Mouse (Mus musculus) MEL (cell line): ENCODE results near the gene Sptbn1. TPM values are rescaled to one million over a fixed set of nuclear protein-coding genes. Genes with fewer than 3 reads are reported as not detected.
A peak's percentile ranks its signal among the peaks of the same experiment; 100 is the strongest.

ENCODE experiments used
- DNase-seq: peaks from one replicate; pipeline ENCODE4 v3.0.0; 2011; ENCODE audit warnings: low read depth, low spot score
- H3K27ac ChIP-seq: 2 replicates; pipeline ENCODE4 v1.5.1; 2012; ENCODE audit warnings: low read depth, mild to moderate bottlenecking, control low read depth, low read length, moderate library complexity; ENCODE audit not compliant: control insufficient read depth
- H3K27me3 ChIP-seq, 2 experiments: fragments of 150-350 bp in 1 of 2; sonication (generic) in 1 of 2; 2 replicates each; pipeline ENCODE4 v1.6.1; 2012; ENCODE audit warnings: low read length in 2 of 2, mild to moderate bottlenecking in 2 of 2, improper control_type of control experiment in 1 of 2, moderate library complexity in 1 of 2; ENCODE audit not compliant: insufficient read depth in 2 of 2, control insufficient read depth in 1 of 2
- H3K36me3 ChIP-seq, 2 experiments: 2 replicates each; pipeline ENCODE4 v1.6.1; 2012 to 2014; ENCODE audit warnings: low read length in 2 of 2, improper control_type of control experiment in 1 of 2, inconsistent platforms in 1 of 2, mild to moderate bottlenecking in 1 of 2; ENCODE audit not compliant: insufficient read depth in 2 of 2, control insufficient read depth in 1 of 2
- H3K4me1 ChIP-seq, 2 experiments: fragments of 150-350 bp in 1 of 2; sonication (generic) in 1 of 2; 2 replicates each; pipeline ENCODE4 v1.6.1; 2012; ENCODE audit warnings: low read length in 2 of 2, improper control_type of control experiment in 1 of 2, mild to moderate bottlenecking in 1 of 2; ENCODE audit not compliant: insufficient read depth in 2 of 2, control insufficient read depth in 1 of 2
- H3K4me3 ChIP-seq, 2 experiments: fragments of 150-350 bp in 1 of 2; sonication (generic) in 1 of 2; 2 replicates each; pipeline ENCODE4 v1.5.1; 2012; ENCODE audit warnings: low read depth in 2 of 2, low read length in 2 of 2, mild to moderate bottlenecking in 2 of 2, moderate library complexity in 2 of 2, control low read depth in 1 of 2, improper control_type of control experiment in 1 of 2; ENCODE audit not compliant: control insufficient read depth in 1 of 2, insufficient read depth in 1 of 2
- H3K79me2 ChIP-seq: 2 replicates; pipeline ENCODE4 v1.6.1; 2012; ENCODE audit warnings: mild to moderate bottlenecking, low read length, moderate library complexity; ENCODE audit not compliant: control insufficient read depth, poor library complexity, insufficient read depth
- H3K9ac ChIP-seq: 2 replicates; pipeline ENCODE4 v1.6.1; 2012; ENCODE audit warnings: low read depth, mild to moderate bottlenecking, control low read depth, low read length, moderate library complexity; ENCODE audit not compliant: control insufficient read depth, poor library complexity, severe bottlenecking
- H3K9me3 ChIP-seq: fragments of 150-350 bp; sonication (generic); replicated peaks from 2 replicates; pipeline ENCODE4 v1.6.1; 2012; ENCODE audit warnings: mild to moderate bottlenecking, low read length, improper control_type of control experiment, moderate library complexity; ENCODE audit not compliant: insufficient read depth
- CHD2 ChIP-seq: IDR thresholded peaks from 2 replicates; pipeline ENCODE4 v1.6.1; 2011; ENCODE audit warnings: low read length, improper control_type of control experiment
- CTCF ChIP-seq, 3 experiments: IDR thresholded peaks in 2 of 3; conservative IDR thresholded peaks in 1 of 3; 2 replicates each; pipeline ENCODE4 v1.5.1; 2011 to 2012; ENCODE audit warnings: low read length in 3 of 3, low read depth in 2 of 3, mild to moderate bottlenecking in 2 of 3, improper control_type of control experiment in 1 of 3, inconsistent platforms in 1 of 3, mixed read lengths in 1 of 3, moderate library complexity in 1 of 3; ENCODE audit not compliant: control insufficient read depth in 1 of 3, insufficient read depth in 1 of 3, poor library complexity in 1 of 3, severe bottlenecking in 1 of 3
- E2F4 ChIP-seq: IDR thresholded peaks from 2 replicates; pipeline ENCODE4 v1.6.1; 2011; ENCODE audit warnings: low read depth, low read length, improper control_type of control experiment, borderline replicate concordance
- ELF1 ChIP-seq: IDR thresholded peaks from 2 replicates; pipeline ENCODE4 v1.6.1; 2014; ENCODE audit warnings: low read depth, mild to moderate bottlenecking, inconsistent platforms, low read length, improper control_type of control experiment, moderate library complexity
- GATA1 ChIP-seq: IDR thresholded peaks from 2 replicates; pipeline ENCODE4 v1.6.1; 2011; ENCODE audit warnings: low read depth, low read length, improper control_type of control experiment
- HCFC1 ChIP-seq: IDR thresholded peaks from 2 replicates; pipeline ENCODE4 v1.6.1; 2012; ENCODE audit warnings: low read depth, mild to moderate bottlenecking, inconsistent platforms, low read length, improper control_type of control experiment, moderate library complexity
- JUND ChIP-seq: IDR thresholded peaks from 2 replicates; pipeline ENCODE4 v1.6.1; 2011; ENCODE audit warnings: low read depth, mild to moderate bottlenecking, improper control_type of control experiment, low read length
- KAT2A ChIP-seq: conservative IDR thresholded peaks from 2 replicates; pipeline ENCODE4 v1.6.1; 2012; ENCODE audit warnings: low read depth, low read length, improper control_type of control experiment, inconsistent platforms
- MAFK ChIP-seq: IDR thresholded peaks from 2 replicates; pipeline ENCODE4 v1.6.1; 2011; ENCODE audit warnings: low read depth, mild to moderate bottlenecking, low read length, improper control_type of control experiment, borderline replicate concordance
- MAX ChIP-seq: IDR thresholded peaks from 2 replicates; pipeline ENCODE4 v1.6.1; 2011; ENCODE audit warnings: low read length, improper control_type of control experiment
- MAZ ChIP-seq: IDR thresholded peaks from 2 replicates; pipeline ENCODE4 v1.6.1; 2012; ENCODE audit warnings: low read depth, mild to moderate bottlenecking, inconsistent platforms, low read length, improper control_type of control experiment
- MEF2A ChIP-seq: IDR thresholded peaks from 2 replicates; pipeline ENCODE4 v1.6.1; 2014; ENCODE audit warnings: low read depth, mild to moderate bottlenecking, inconsistent platforms, low read length, improper control_type of control experiment; ENCODE audit not compliant: poor library complexity, insufficient replicate concordance, severe bottlenecking; ENCODE audit errors: extremely low read depth
- MYB ChIP-seq: IDR thresholded peaks from 2 replicates; pipeline ENCODE4 v1.6.1; 2011; ENCODE audit warnings: mild to moderate bottlenecking, low read depth, low read length, improper control_type of control experiment
- MYC ChIP-seq: IDR thresholded peaks from 2 replicates; pipeline ENCODE4 v1.6.1; 2011; ENCODE audit warnings: low read depth, mild to moderate bottlenecking, low read length, improper control_type of control experiment, moderate library complexity
- NELFE ChIP-seq: IDR thresholded peaks from 2 replicates; pipeline ENCODE4 v1.6.1; 2011; ENCODE audit warnings: low read depth, low read length, improper control_type of control experiment
- POLR2A ChIP-seq, 2 experiments: IDR thresholded peaks; 2 replicates each; pipeline ENCODE4 v1.6.1; 2011 to 2012; ENCODE audit warnings: low read length in 2 of 2, mild to moderate bottlenecking in 2 of 2, control low read depth in 1 of 2, improper control_type of control experiment in 1 of 2, low read depth in 1 of 2, moderate library complexity in 1 of 2; ENCODE audit not compliant: control insufficient read depth in 1 of 2, insufficient read depth in 1 of 2, poor library complexity in 1 of 2
- POLR2AphosphoS2 ChIP-seq: IDR thresholded peaks from 2 replicates; pipeline ENCODE4 v1.6.1; 2011; ENCODE audit warnings: low read length, improper control_type of control experiment
- POLR2AphosphoS5 ChIP-seq: IDR thresholded peaks from 2 replicates; pipeline ENCODE4 v1.6.1; 2012; ENCODE audit warnings: low read depth, borderline replicate concordance, mild to moderate bottlenecking, inconsistent platforms, low read length, moderate library complexity, mixed read lengths
- RAD21 ChIP-seq: IDR thresholded peaks from 2 replicates; pipeline ENCODE4 v1.6.1; 2011; ENCODE audit warnings: mild to moderate bottlenecking, low read depth, low read length, improper control_type of control experiment
- RCOR1 ChIP-seq: IDR thresholded peaks from 2 replicates; pipeline ENCODE4 v1.6.1; 2012; ENCODE audit warnings: low read depth, mild to moderate bottlenecking, inconsistent platforms, low read length, improper control_type of control experiment
- SMC3 ChIP-seq: IDR thresholded peaks from 2 replicates; pipeline ENCODE4 v1.6.1; 2011; ENCODE audit warnings: low read depth, low read length, improper control_type of control experiment
- USF1 ChIP-seq: IDR thresholded peaks from 2 replicates; pipeline ENCODE4 v1.6.1; 2014; ENCODE audit warnings: low read depth, mild to moderate bottlenecking, inconsistent platforms, low read length, improper control_type of control experiment, moderate library complexity
- polyA plus RNA-seq, 2 experiments: library from polyadenylated mRNA; stranded (reverse) in 1 of 2; unstranded in 1 of 2; fragments of >175 nt in 1 of 2; fragments of >200 nt in 1 of 2; gene quantifications; 2 replicates each; pipeline versions ENCODE4 v1.2.1 to v1.2.4; 2012; ENCODE audit warnings: low replicate concordance in 2 of 2, low read depth in 1 of 2; ENCODE audit not compliant: insufficient read length in 2 of 2, insufficient read depth in 1 of 2, missing spikeins in 1 of 2
- total RNA-seq: library from RNA; depleted of rRNA; stranded (reverse); fragments of 300-350 nt; gene quantifications from 2 replicates; pipeline ENCODE4 v1.2.3, GENCODE M21; 2012

Gene Sptbn1
- total and polyA plus RNA-seq, 3 experiments, result 14.6 to 20.2 TPM; not detected in 1

DNA sequence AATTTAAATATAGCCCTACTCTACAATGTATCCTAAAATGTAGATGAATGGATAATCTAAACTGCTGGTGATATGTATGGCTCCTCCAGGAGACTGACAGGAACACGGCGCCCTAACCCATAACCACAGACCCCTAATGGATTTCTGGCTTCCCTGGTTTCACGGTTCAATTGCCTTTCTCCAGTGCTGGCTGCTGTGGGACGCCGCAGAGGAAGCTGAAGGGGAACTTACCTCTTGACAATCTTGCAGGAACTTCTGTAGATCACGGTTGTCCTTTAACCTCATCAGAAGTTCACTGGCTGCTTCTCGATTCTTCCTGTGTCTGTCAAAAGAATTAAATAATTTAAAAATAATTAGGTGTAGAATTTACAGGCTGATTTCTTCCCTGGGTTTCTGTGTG is 138.6 kb downstream of the Sptbn1 start:
- H3K4me3 ChIP-seq, result no peak overlapping the region
- no peaks in the 10 kb centered on the region for H3K79me2 ChIP-seq
- H3K27me3 ChIP-seq, result no peaks in the 10 kb centered on the region
- no peak overlapping the region for H3K27ac ChIP-seq
- H3K9me3 ChIP-seq, result no peaks in the 10 kb centered on the region
- no peak overlapping the region for H3K9ac ChIP-seq
- H3K36me3 ChIP-seq, result peaks cover 0 to 2% of the 10 kb centered on the region in 2 experiments; a peak in 1 of 4 replicates
- TF ChIP-seq NELFE (no peak), MAZ (no peak), MAX (no peak), POLR2AphosphoS5 (no peak), ELF1 (no peak), RAD21 (no peak), CTCF (IDR thresholded peaks at IDR 0.05 in 2 of 3, conservative IDR thresholded peaks at IDR 0.05 in 1 of 3; ENCODE audit: control insufficient read depth in 1 of 3, insufficient read depth in 1 of 3, low read depth in 2 of 3, low read length in 3 of 3, poor library complexity in 1 of 3, severe bottlenecking in 1 of 3) (no peak), HCFC1 (no peak), USF1 (no peak), E2F4 (no peak), MYB (no peak), POLR2A (IDR thresholded peaks at IDR 0.05; ENCODE audit: control insufficient read depth in 1 of 2, insufficient read depth in 1 of 2, low read depth in 1 of 2, low read length in 2 of 2, poor library complexity in 1 of 2) (no peak), CHD2 (no peak), KAT2A (no peak), MEF2A (no peak), MYC (no peak), MAFK (no peak), GATA1 (no peak), SMC3 (no peak), POLR2AphosphoS2 (no peak)
- DNase-seq, result peak; percentile 23
- H3K4me1 ChIP-seq, result no peaks in the 10 kb centered on the region

DNA sequence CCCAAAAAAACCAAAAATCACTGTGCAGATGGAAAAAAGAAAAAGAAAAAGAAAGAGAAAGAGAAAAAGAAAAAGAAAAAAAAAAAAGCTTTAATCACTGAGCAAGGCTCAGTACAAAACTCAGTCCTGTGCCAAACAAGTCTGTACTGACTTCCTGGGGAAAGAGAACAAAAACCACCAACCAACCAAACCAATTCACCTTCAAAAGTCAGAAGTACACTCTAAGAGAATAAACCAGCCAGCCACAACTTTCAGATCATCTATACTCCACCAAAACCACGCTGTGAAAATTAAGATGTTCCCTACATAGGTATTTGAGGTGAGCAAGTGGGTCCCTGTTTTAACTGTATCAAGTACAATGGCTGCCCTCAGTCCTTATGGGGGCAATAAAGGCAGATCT is 141.1 kb downstream of the Sptbn1 start:
- H3K4me1 ChIP-seq, result no peaks in the 10 kb centered on the region
- H3K27me3 ChIP-seq, result no peaks in the 10 kb centered on the region
- H3K9ac ChIP-seq, result no peak overlapping the region
- H3K9me3 ChIP-seq, result no peaks in the 10 kb centered on the region
- DNase-seq, result no peak
- H3K4me3 ChIP-seq, result no peak overlapping the region
- peaks cover 0 to 2% of the 10 kb centered on the region in 2 experiments; a peak in 1 of 4 replicates for H3K36me3 ChIP-seq
- H3K79me2 ChIP-seq, result no peaks in the 10 kb centered on the region
- H3K27ac ChIP-seq, result no peak overlapping the region
- TF ChIP-seq RCOR1 (no peak), MAFK (no peak), JUND (no peak), RAD21 (no peak), MAX (no peak)
